In genomic region chr5:74065565-74066275, GRCm38 (mm10) we compare ENCODE assay signal across 8 mouse cellular contexts. TPM values are rescaled to one million over a fixed set of nuclear protein-coding genes. Genes with fewer than 3 reads are reported as not detected.
DNase-seq lines count a peak whose midpoint lies in the region; ATAC-seq and TF ChIP-seq lines count a peak whose summit lies in the region.

No protein-coding gene starts in this region.

- H3K27me3 ChIP-seq in hindbrain, embryonic 13.5 days: no peaks in the 10 kb centered on the region
- no peaks in the 10 kb centered on the region for H3K27me3 ChIP-seq in liver, embryonic 14.5 days (ENCODE audit: control insufficient read depth, insufficient read depth, low read length)
- no peaks in the 10 kb centered on the region for H3K27me3 ChIP-seq in stomach, embryonic 14.5 days (ENCODE audit: control insufficient read depth, insufficient read depth, low read length)

- H3K4me1 ChIP-seq in hindbrain, embryonic 13.5 days (replicated peaks): peaks cover 52% of the 10 kb centered on the region
- peaks cover 38 to 53% of the 10 kb centered on the region in 2 experiments for H3K4me1 ChIP-seq in liver, embryonic 14.5 days (replicated peaks; ENCODE audit: control insufficient read depth in 2 of 2, insufficient read depth in 2 of 2, low read length in 1 of 2)
- peaks cover 35% of the 10 kb centered on the region for H3K4me1 ChIP-seq in stomach, embryonic 14.5 days (ENCODE audit: control insufficient read depth, insufficient read depth, low read length)

- H3K4me3 ChIP-seq in hindbrain, embryonic 13.5 days: no peak overlapping the region
- peak overlapping the region; percentile 79 to 98 for H3K4me3 ChIP-seq in liver, embryonic 14.5 days (ENCODE audit: insufficient read depth in 1 of 2, low read depth in 2 of 2, low read length in 2 of 2)
- peak overlapping the region; percentile 1; the same call in 1 of the 2 replicates for H3K4me3 ChIP-seq in stomach, embryonic 14.5 days (ENCODE audit: low read depth, low read length)

- peak overlapping the region; percentile 86 for H3K4me2 ChIP-seq in hindbrain, embryonic 13.5 days
- peak overlapping the region; percentile 99 for H3K4me2 ChIP-seq in liver, embryonic 14.5 days (ENCODE audit: low read depth)
- peak overlapping the region; percentile 51 for H3K4me2 ChIP-seq in stomach, embryonic 14.5 days (replicated peaks; ENCODE audit: low read depth, low read length)

- no peak overlapping the region for H3K9ac ChIP-seq in hindbrain, embryonic 13.5 days
- peak overlapping the region; percentile 96 for H3K9ac ChIP-seq in liver, embryonic 14.5 days (replicated peaks)
- no peak overlapping the region for H3K9ac ChIP-seq in stomach, embryonic 14.5 days (replicated peaks; ENCODE audit: low read depth, low read length)

- no peaks in the 10 kb centered on the region for H3K9me3 ChIP-seq in hindbrain, embryonic 13.5 days
- H3K9me3 ChIP-seq in liver, embryonic 14.5 days (ENCODE audit: control insufficient read depth, low read length): no peaks in the 10 kb centered on the region
- H3K9me3 ChIP-seq in stomach, embryonic 14.5 days (ENCODE audit: control insufficient read depth, low read depth, low read length): no peaks in the 10 kb centered on the region

- 48% methylated on average over 11 of the region's 11 CpGs for WGBS in hindbrain, embryonic 13.5 days
- WGBS in liver, embryonic 14.5 days (ENCODE audit: insufficient replicate concordance): 36% methylated on average over 11 of the region's 11 CpGs
- 37% methylated on average over 11 of the region's 11 CpGs for WGBS in stomach, embryonic 14.5 days

- TF ChIP-seq CTCF in liver, embryonic 14.5 days (IDR thresholded peaks at IDR 0.05; ENCODE audit: low read depth): no peak

- intact Hi-C loops in heart, postnatal 36 days (cut with DNase I): loop anchor here (2.0 to 10.0 kb wide), 4 partner anchors 61 to 571 kb away; no protein-coding TSS in a partner anchor

- DNase-seq in spleen, adult 12 weeks (ENCODE audit: low spot score): peak; percentile 60
- DNase-seq in spleen, adult 18-20 months: no peak
- DNase-seq in liver, embryonic 14.5 days (ENCODE audit: low read depth in 3 of 3, low spot score in 3 of 3): peak; percentile 85 to 89 (median 88)
- DNase-seq in adrenal gland, postnatal 4 days (ENCODE audit: low spot score in 2 of 2): no peak
- no peak for DNase-seq in adrenal gland, postnatal 14 days
- no peak for DNase-seq in heart, postnatal 36 days

- no peak overlapping the region for H3K27ac ChIP-seq in hindbrain, embryonic 13.5 days
- H3K27ac ChIP-seq in liver, embryonic 14.5 days: peak overlapping the region; percentile 98
- H3K27ac ChIP-seq in stomach, embryonic 14.5 days (ENCODE audit: low read length): peak overlapping the region; percentile 96; the same call in 1 of the 2 replicates

- H3K36me3 ChIP-seq in hindbrain, embryonic 13.5 days: no peaks in the 10 kb centered on the region
- no peaks in the 10 kb centered on the region for H3K36me3 ChIP-seq in liver, embryonic 14.5 days (replicated peaks; ENCODE audit: control insufficient read depth, insufficient read depth, low read depth)
- no peaks in the 10 kb centered on the region for H3K36me3 ChIP-seq in stomach, embryonic 14.5 days (ENCODE audit: control insufficient read depth, insufficient read depth, low read length)

- TF ChIP-seq EP300 in liver, embryonic 14.5 days (IDR thresholded peaks at IDR 0.05; ENCODE audit: low read depth): peak; percentile 62

- no peak for ATAC-seq in hindbrain, embryonic 13.5 days (ENCODE audit: low FRiP score)
- peak; percentile 72 for ATAC-seq in liver, embryonic 14.5 days (ENCODE audit: insufficient read depth)
- ATAC-seq in stomach, embryonic 14.5 days (ENCODE audit: insufficient number of reproducible peaks, insufficient read depth, low FRiP score, low read depth): no peak

RNA-seq across cellular contexts. Expression of gene Usp46, which starts 2.5 kb away (rescaled TPM):
- 30.4 and 33.0 TPM in 2 replicates for polyA plus RNA-seq in hindbrain, embryonic 13.5 days (2015; fragmentation: Nextera tagmentation; extraction: Ambion mirVana)
- polyA plus RNA-seq in liver, embryonic 14.5 days (2012; rRNA removed): 9.7 and 14.6 TPM in 2 replicates
- polyA plus RNA-seq in liver, embryonic 14.5 days (2014; fragmentation: Nextera tagmentation; extraction: Ambion mirVana): 23.8 and 27.9 TPM in 2 replicates
- 41.6 and 48.1 TPM in 2 replicates for polyA plus RNA-seq in stomach, embryonic 14.5 days (2014; fragmentation: Nextera tagmentation; extraction: Ambion mirVana)
- 10 to 100 TPM; 42.6 to 45.0 TPM for total RNA-seq in adrenal gland, postnatal 4 days (2021)
- 29.8 and 32.3 TPM in 2 replicates for total RNA-seq in adrenal gland, postnatal 14 days (2021)
- total RNA-seq in heart, postnatal 36 days (2021): 10 to 100 TPM; 35.1 TPM

Comparison
In these comparisons a context has a peak if more than half of its experiments do, and no peak if none do; other contexts are left out.
1. DNase-seq: peak in spleen, adult 12 weeks (single experiment) and liver, embryonic 14.5 days (3 of 3); none in spleen, adult 18-20 months (0 of 2), adrenal gland, postnatal 4 days (0 of 2), adrenal gland, postnatal 14 days (single experiment) and heart, postnatal 36 days (0 of 2).
2. Peak in every context shown above with its lines, with median percentiles within 50 percentile points of each other: H3K4me2 ChIP-seq.